Mouse (Mus musculus) hindbrain, embryonic 15.5 days (tissue): ENCODE results near the gene Csad. TPM values are rescaled to one million over a fixed set of nuclear protein-coding genes. Genes with fewer than 3 reads are reported as not detected.
A peak's percentile ranks its signal among the peaks of the same experiment; 100 is the strongest.

Source experiments
- ATAC-seq: fragments of 200-750 bp; cut with Nextera tagmentation; 2 replicates; pipeline ENCODE4 v1.8.0; 2017; ENCODE audit warnings: low read depth, moderate number of reproducible peaks, moderate TSS enrichment; ENCODE audit not compliant: low FRiP score
- H3K27ac ChIP-seq: fragments of 300-500 bp; sonication (generic); replicated peaks from 2 replicates; pipeline ENCODE4 v1.5.1; 2015; ENCODE audit warnings: mild to moderate bottlenecking, inconsistent platforms
- H3K27me3 ChIP-seq: fragments of 300-500 bp; sonication (generic); 2 replicates; pipeline ENCODE4 v1.6.1; 2015; ENCODE audit warnings: control low read depth, inconsistent platforms
- H3K36me3 ChIP-seq: fragments of 300-500 bp; sonication (generic); 2 replicates; pipeline ENCODE4 v1.6.1; 2015; ENCODE audit warnings: control low read depth, inconsistent platforms
- H3K4me1 ChIP-seq: fragments of 300-500 bp; sonication (generic); replicated peaks from 2 replicates; pipeline ENCODE4 v1.6.1; 2015; ENCODE audit warnings: control low read depth, inconsistent platforms
- H3K4me2 ChIP-seq: fragments of 300-500 bp; sonication (generic); 2 replicates; pipeline ENCODE4 v1.6.1; 2015; ENCODE audit warnings: moderate library complexity, mild to moderate bottlenecking, inconsistent platforms
- H3K4me3 ChIP-seq: fragments of 300-500 bp; sonication (generic); 2 replicates; pipeline ENCODE4 v1.5.1; 2015; ENCODE audit warnings: mild to moderate bottlenecking, inconsistent platforms
- H3K9ac ChIP-seq: fragments of 300-500 bp; sonication (generic); 2 replicates; pipeline ENCODE4 v1.6.1; 2015; ENCODE audit warnings: inconsistent platforms
- H3K9me3 ChIP-seq: fragments of 300-500 bp; sonication (generic); 2 replicates; pipeline ENCODE4 v1.6.1; 2016; ENCODE audit warnings: control low read depth, inconsistent platforms
- WGBS: fragments of 180-500 bp; shearing (Covaris S2); methylation state at CpG from one replicate; pipeline ENCODE4 v1.1.7; 2015; 5-methylcytosine and 5-hydroxymethylcytosine counted together
- polyA plus RNA-seq: library from polyadenylated mRNA; unstranded; fragments of >200 nt; fragmentation: Nextera tagmentation; extraction: Ambion mirVana; gene quantifications from 2 replicates; pipeline ENCODE4 v1.2.1, GENCODE M21; 2015

The Csad gene
- polyA plus RNA-seq, 1 experiment from 2014 or later, result 40.1 TPM

DNA sequence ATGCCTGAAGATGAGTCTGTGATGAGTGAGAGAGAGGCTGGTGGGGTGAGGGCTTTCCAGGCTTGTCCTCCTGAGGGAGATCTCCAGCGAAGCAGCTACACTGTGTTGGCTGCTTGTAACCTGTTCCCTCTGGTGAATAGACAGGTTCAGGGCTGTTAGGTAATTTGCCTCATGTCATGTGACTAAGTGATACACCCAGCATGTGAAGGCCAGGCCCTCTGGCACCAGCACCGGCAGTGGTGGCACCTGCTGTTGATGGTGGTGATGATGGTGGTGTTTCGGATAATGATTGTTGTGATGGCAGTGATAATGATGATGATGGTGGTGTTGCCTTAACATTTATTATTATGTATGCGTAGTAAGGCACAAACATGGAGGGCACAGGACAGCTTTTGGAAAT is 6.3 kb upstream of the Csad start:
- Histone ChIP-seq H3K4me3 (no peak overlapping the region), H3K36me3 (peaks cover 56% of the 10 kb centered on the region), H3K27me3 (no peaks in the 10 kb centered on the region), H3K4me1 (peaks cover 22% of the 10 kb centered on the region), H3K9me3 (no peaks in the 10 kb centered on the region), H3K9ac (no peak overlapping the region), H3K27ac (no peak overlapping the region), H3K4me2 (no peak overlapping the region)
- 91% methylated on average over 4 of the region's 4 CpGs for WGBS
- no peak for ATAC-seq

DNA sequence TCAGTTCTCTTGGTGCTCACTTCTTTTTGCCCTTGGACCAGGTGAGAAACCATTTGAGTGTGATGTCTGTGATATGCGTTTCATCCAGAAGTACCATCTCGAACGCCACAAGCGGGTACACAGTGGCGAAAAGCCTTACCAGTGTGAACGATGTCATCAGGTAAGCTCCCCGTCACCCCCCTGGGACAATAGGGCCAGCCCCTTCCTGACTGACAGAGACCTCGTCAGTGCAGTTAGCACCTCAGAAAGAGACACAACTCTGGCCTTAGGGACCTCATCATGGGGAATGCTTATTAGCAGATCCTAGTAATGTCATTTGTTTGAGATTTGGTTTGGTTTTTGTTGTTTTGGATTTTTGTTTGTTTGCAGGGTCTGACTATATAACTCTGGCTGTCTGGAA is 4.6 kb upstream of the Csad start:
- Histone ChIP-seq H3K4me1 (peaks cover 39% of the 10 kb centered on the region), H3K9me3 (no peaks in the 10 kb centered on the region), H3K36me3 (peaks cover 53% of the 10 kb centered on the region), H3K27ac (no peak overlapping the region), H3K9ac (no peak overlapping the region), H3K27me3 (no peaks in the 10 kb centered on the region), H3K4me3 (no peak overlapping the region), H3K4me2 (no peak overlapping the region)
- no peak for ATAC-seq
- 93% methylated on average over 8 of the region's 8 CpGs for WGBS

DNA sequence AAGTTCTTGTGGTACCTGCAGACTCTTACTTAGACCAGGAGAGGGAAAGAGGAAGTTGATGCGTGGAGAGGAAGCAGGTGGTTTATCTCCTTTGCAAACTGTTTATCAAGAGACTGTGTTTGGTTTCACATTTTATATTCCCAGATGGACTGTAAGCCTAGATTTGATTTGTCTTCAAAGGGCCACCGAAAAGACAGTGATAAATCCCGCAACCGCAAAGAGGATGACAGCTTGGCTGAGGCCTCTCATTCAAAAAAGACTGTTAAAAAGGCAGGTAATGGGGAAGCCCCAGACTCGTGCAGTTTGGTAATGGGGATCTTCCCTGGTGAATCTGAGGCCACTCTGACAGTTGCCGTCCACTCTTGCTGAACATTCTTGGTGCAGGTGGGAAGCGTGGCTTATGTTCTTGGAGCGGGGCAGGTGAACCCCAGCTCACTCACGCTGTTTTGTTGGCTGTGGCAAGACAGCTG is 3.6 kb upstream of the Csad start:
- H3K4me3 ChIP-seq, result no peak overlapping the region
- WGBS, result 87% methylated on average over 9 of the region's 9 CpGs
- no peak overlapping the region for H3K27ac ChIP-seq
- H3K9me3 ChIP-seq, result no peaks in the 10 kb centered on the region
- H3K4me1 ChIP-seq, result peaks cover 39% of the 10 kb centered on the region
- no peak overlapping the region for H3K9ac ChIP-seq
- peaks cover 44% of the 10 kb centered on the region for H3K36me3 ChIP-seq
- H3K27me3 ChIP-seq, result no peaks in the 10 kb centered on the region
- no peak for ATAC-seq
- H3K4me2 ChIP-seq, result no peak overlapping the region

DNA sequence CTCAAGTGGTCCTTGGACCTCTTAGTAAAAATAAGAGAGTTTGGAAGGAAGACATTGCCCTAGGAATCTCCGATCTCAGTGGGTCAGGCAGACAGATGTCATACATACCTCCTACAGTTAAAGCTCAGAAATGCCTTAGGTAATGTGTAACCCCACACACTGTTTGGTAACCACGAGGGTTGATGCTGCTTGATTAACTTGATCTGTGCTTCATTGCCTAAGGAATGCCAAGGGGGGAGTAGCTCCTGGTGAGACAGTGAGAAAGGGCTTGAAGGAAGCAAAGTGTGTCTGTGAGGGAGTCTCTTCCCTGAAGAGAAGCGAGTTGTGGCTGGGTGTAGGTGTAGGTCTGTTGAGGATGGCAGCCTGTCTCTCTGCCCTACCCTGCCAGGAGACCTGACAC is 2.8 kb upstream of the Csad start:
- Histone ChIP-seq H3K27me3 (no peaks in the 10 kb centered on the region), H3K4me3 (no peak overlapping the region), H3K4me2 (no peak overlapping the region), H3K27ac (no peak overlapping the region), H3K36me3 (peaks cover 37% of the 10 kb centered on the region), H3K9ac (no peak overlapping the region), H3K9me3 (no peaks in the 10 kb centered on the region), H3K4me1 (peaks cover 45% of the 10 kb centered on the region)
- ATAC-seq, result no peak
- 75% methylated on average over 3 of the region's 3 CpGs for WGBS

DNA sequence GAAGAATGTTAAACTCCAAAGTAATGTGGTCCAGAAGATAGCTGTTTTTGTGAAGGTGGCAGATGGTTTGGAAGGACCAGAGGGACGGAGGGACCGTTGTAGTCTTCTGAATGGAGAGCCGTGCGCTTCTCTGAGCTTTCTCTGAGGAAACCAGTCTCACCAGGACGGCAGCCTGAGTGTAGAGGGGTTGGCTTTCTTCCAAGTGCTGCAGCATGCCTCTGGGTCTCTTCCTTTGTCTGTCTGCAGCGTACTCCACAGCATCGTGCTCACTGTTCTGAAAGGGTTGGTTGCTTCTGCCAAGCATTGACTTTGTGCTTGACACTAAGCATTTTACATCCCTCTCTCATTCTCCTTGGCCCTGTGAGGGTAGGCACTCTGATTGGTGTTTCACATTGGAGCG is 1.3 kb upstream of the Csad start:
- Histone ChIP-seq H3K4me2 (peak overlapping the region; percentile 67), H3K36me3 (peaks cover 24% of the 10 kb centered on the region), H3K27me3 (no peaks in the 10 kb centered on the region), H3K9ac (peak overlapping the region; percentile 34; the same call in 1 of the 2 replicates), H3K4me1 (peaks cover 49% of the 10 kb centered on the region), H3K27ac (peak overlapping the region; percentile 98), H3K4me3 (peak overlapping the region; percentile 70), H3K9me3 (no peaks in the 10 kb centered on the region)
- 31% methylated on average over 8 of the region's 8 CpGs for WGBS
- peak; percentile 37 for ATAC-seq

DNA sequence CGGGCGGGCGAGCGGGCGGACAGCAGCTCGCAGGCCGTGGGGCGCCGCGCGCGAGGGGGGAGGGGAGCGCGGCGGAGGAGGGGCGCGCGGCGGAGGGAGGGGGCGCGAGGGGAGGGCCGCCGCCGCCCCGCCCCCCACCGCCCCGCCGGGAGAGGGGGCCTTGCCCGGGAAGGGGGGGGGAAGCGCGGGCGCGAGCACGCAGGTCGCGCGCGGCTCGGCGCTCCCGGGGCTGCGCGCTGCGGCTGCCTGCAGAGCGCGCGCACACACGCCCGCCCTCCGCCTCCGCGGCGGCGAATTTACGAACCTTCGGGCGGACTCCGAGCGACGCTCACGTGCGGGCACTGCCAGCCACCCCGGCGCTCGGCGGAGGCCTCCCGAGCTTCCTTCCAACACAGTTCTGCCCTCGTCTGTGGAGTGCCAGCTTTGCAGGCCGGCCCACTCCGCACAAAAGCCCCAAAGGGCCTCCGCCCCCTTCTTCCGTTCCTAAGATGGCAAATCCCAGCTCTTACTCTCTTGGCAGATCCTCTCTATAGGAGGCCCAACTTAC is 616 bp downstream of the Csad start:
- Histone ChIP-seq H3K36me3 (peaks cover 11% of the 10 kb centered on the region), H3K4me3 (peak overlapping the region; percentile 70), H3K9me3 (no peaks in the 10 kb centered on the region), H3K27me3 (no peaks in the 10 kb centered on the region), H3K4me2 (peak overlapping the region; percentile 67), H3K4me1 (peaks cover 49% of the 10 kb centered on the region), H3K27ac (peak overlapping the region; percentile 98), H3K9ac (peak overlapping the region; percentile 85)
- peak; percentile 21 for ATAC-seq
- under 1% methylated on average over 30 of the region's 72 CpGs for WGBS

DNA sequence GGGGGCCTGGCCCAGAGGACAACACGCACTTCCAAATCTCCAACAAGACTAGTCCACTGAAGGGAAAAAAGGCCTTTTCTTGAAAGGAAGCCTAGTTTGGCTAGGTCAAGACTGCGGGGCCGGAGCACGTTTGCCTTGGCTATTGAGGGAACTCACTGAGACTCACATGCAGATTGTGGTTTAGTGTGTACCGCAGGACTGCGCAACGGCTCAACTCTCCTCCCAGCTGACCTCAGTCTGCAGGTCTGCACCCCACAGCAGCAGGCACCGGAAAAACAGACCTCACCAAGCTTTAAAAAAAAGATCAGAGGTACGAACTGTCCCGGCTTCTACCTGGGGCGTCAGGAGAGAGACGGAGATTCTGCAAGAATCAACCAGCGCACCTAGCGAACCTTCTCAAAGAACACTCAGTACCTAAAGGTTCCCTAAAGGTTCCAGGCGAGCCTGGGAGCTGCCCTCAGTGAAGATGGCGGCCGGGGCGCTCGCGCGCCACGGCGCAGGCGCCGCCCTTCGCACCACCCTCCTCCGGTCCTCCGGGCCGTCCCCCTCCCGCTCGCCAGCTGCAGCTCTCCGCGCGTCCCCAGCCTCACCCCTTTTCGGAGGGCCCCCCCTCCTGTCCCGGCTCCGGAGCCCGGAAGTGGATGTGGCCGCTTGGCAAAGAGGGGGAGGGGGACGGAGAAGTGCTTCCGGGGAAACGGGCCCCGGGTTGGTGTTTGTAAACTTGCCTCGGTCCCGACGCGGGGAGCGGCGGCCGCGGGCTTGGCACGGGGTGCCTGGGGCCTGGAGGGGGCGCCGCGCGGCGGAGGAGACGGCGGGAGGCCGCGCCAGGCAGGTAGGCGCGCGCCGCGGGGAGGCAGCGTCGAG is 1.3 kb downstream of the Csad start, which contains the start of gene Zfp740:
Gene Zfp740 (plus strand): TSS at position 279 of the 864 bp plus-strand sequence.
- peak; percentile 97 for ATAC-seq
- 0 out of 2 replicates have a peak, but pooled peaks cover 4% of the 10 kb centered on the region for H3K36me3 ChIP-seq
- H3K4me2 ChIP-seq, result peak within 1 kb of the TSS; percentile 67
- no peaks in the 10 kb centered on the region for H3K27me3 ChIP-seq
- no peaks in the 10 kb centered on the region for H3K9me3 ChIP-seq
- H3K27ac ChIP-seq, result peak within 1 kb of the TSS; percentile 98
- H3K4me3 ChIP-seq, result peak within 1 kb of the TSS; percentile 70
- WGBS, result under 1% methylated on average over 55 of the region's 68 CpGs
- peaks cover 49% of the 10 kb centered on the region for H3K4me1 ChIP-seq
- H3K9ac ChIP-seq, result peak within 1 kb of the TSS; percentile 85

DNA sequence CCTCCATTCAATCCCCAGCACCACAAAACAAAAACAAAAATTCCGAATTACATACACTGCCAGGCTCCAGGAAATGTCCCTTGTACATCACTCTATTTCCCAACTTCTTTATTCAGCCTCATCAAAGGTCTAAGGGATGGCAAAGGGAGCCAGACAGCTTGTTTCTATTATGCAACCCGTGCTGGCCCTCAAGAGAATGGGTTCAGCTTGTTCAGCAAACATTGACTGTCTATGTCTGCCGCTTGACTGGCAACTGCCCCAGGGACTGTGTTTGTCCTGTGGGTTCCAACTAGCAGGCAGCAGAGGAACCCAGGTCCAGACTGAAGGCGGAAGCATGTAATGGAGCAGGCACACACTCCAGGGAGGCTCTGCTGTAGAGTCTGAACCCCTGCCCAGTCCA is 5.7 kb downstream of the Csad start:
- Histone ChIP-seq H3K4me1 (peaks cover 10% of the 10 kb centered on the region), H3K9ac (no peak overlapping the region), H3K27me3 (no peaks in the 10 kb centered on the region), H3K4me2 (no peak overlapping the region), H3K9me3 (no peaks in the 10 kb centered on the region), H3K36me3 (no peaks in the 10 kb centered on the region), H3K4me3 (no peak overlapping the region), H3K27ac (no peak overlapping the region)
- WGBS, result 78% methylated on average over 4 of the region's 4 CpGs
- ATAC-seq, result no peak

DNA sequence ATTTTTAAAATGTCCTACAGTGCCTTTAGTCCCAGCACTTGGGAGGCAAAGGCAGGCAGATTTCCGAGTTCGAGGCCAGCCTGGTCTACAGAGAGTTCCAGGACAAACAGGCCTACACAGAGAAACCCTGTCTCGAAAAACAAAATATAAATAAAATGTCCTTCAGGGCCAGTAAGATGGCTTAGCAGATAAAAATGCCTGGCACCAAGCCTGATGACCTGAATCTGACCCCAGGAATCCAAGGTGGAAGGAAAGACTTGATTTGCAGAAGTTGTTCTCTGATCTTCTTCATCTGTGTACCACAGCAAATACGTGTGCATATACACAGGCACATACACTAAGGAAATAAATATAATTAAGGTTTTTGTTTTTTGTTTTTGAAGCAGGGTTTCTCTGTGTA is 9.2 kb downstream of the Csad start:
- no peak overlapping the region for H3K27ac ChIP-seq
- H3K4me3 ChIP-seq, result no peak overlapping the region
- no peak overlapping the region for H3K4me2 ChIP-seq
- no peaks in the 10 kb centered on the region for H3K27me3 ChIP-seq
- 88% methylated on average over 4 of the region's 4 CpGs for WGBS
- no peaks in the 10 kb centered on the region for H3K4me1 ChIP-seq
- H3K36me3 ChIP-seq, result no peaks in the 10 kb centered on the region
- H3K9ac ChIP-seq, result no peak overlapping the region
- no peaks in the 10 kb centered on the region for H3K9me3 ChIP-seq
- ATAC-seq, result no peak

DNA sequence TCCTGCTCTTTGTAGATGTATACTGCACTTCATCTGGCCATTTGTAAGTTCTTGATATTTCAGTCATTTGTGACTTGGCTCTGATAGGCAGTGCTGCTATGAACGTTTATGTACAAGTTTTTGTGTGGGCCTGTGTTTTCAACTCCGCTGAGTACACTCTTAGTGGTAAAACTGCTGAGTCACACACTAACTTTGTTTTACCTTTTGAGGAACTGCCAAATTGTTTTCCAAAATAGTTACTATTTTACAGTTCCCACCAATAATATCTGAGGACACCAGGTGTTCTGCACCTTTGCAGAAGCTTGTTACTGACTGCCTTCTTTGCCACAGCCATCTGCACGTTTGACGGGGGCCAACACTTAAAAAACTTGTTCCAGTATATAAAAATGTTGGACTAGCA is 10.1 kb downstream of the Csad start:
- no peak for ATAC-seq
- Histone ChIP-seq H3K9ac (no peak overlapping the region), H3K27me3 (no peaks in the 10 kb centered on the region), H3K27ac (no peak overlapping the region), H3K4me2 (no peak overlapping the region), H3K36me3 (no peaks in the 10 kb centered on the region), H3K9me3 (no peaks in the 10 kb centered on the region), H3K4me3 (no peak overlapping the region), H3K4me1 (no peaks in the 10 kb centered on the region)
- WGBS, result 92% methylated on average over 4 of the region's 4 CpGs

DNA sequence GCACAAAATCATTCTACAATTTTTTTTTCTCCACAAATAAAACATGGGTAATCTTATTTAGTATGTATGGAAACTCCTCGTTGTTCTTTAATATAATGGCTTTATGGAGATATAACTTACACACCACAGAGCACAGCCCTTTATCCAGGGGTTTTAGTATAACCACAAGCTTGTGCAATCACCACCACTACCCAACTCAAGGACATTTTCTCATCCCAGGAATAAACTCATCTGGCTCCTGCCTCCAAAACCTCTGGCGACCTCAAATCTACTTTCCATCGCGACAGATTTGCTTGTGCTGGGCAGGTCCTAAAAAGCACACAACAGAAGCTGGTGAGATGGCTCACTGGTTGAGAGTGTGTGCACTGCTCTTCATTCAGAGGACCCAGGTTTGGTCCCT is 10.9 kb downstream of the Csad start:
- no peaks in the 10 kb centered on the region for H3K36me3 ChIP-seq
- no peak overlapping the region for H3K9ac ChIP-seq
- no peak overlapping the region for H3K27ac ChIP-seq
- H3K4me2 ChIP-seq, result no peak overlapping the region
- H3K4me3 ChIP-seq, result no peak overlapping the region
- WGBS, result 87% methylated on average over 4 of the region's 4 CpGs
- H3K9me3 ChIP-seq, result no peaks in the 10 kb centered on the region
- ATAC-seq, result no peak
- H3K4me1 ChIP-seq, result no peaks in the 10 kb centered on the region
- no peaks in the 10 kb centered on the region for H3K27me3 ChIP-seq

DNA sequence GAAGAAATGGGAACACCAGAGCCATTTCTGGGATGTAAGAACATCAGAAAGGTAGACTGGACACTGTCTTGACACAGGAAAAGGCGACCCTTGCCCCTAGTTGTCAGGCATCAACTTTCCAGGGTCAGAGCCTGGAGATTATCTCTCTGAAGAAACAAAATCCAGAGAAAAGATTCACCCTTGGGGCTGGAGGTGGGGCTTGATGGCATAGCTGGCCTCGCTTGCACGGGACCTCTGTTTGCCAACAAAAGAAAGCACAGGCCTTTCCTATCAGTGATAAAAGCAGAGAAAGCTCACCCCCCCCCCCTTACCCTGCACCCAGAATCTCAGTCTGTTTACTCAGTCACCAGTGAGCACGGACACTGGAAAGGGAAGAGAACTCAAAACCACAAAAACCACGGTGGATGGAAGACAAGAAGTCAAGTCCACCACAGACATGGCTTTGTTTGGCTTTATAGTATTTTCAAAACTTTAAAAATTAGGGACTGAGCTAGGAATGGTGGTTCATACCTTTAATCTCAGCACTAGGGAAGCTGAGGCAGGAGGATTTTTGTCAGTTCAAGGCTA is 11.6 kb downstream of the Csad start:
- WGBS, result 68% methylated on average over 5 of the region's 5 CpGs

More for the DNA sequence above, 11.6 kb downstream of the Csad start:
- Histone ChIP-seq H3K27ac (no peak overlapping the region), H3K4me3 (no peak overlapping the region), H3K4me2 (no peak overlapping the region), H3K4me1 (no peaks in the 10 kb centered on the region), H3K27me3 (no peaks in the 10 kb centered on the region), H3K9me3 (no peaks in the 10 kb centered on the region), H3K36me3 (no peaks in the 10 kb centered on the region), H3K9ac (no peak overlapping the region)
- no peak for ATAC-seq
